Mouse (Mus musculus): ENCODE measurements around the gene Arid4a.
"Not testable (repeated sequence)": the region's sequence is repeated elsewhere in the genome, so short reads cannot be mapped to it uniquely, and the experiment has no call there.

Arid4a gene

GRCm38 (mm10) chr12:71016503-71017241 lies 882 bp downstream of the Arid4a start:
- peak; percentile 40 for DNase-seq

- no peak for DNase-seq
Measured at GRCm38 (mm10) chr12:71017242-71017571, 1.4 kb downstream of the Arid4a start.

- DNase-seq, result no peak
Measured at GRCm38 (mm10) chr12:71017827-71018226, 2.0 kb downstream of the Arid4a start.

- DNase-seq, result no peak
Measured at GRCm38 (mm10) chr12:71019211-71019610, 3.4 kb downstream of the Arid4a start.

- no peak for DNase-seq
Measured at GRCm38 (mm10) chr12:71024411-71024810, 8.6 kb downstream of the Arid4a start.

- not testable (repeated sequence) for DNase-seq
Measured at GRCm38 (mm10) chr12:71028265-71028664, 12.5 kb downstream of the Arid4a start.

GRCm38 (mm10) chr12:71030260-71030659 lies 14.5 kb downstream of the Arid4a start:
- no peak for DNase-seq

- no peak for DNase-seq
Measured at GRCm38 (mm10) chr12:71030722-71031121, 14.9 kb downstream of the Arid4a start.

GRCm38 (mm10) chr12:71035826-71036225 lies 20.0 kb downstream of the Arid4a start:
- no peak for DNase-seq

- no peak for DNase-seq
Measured at GRCm38 (mm10) chr12:71036729-71037404, 21.1 kb downstream of the Arid4a start.

- no peak for DNase-seq
Measured at GRCm38 (mm10) chr12:71040462-71040861, 24.7 kb downstream of the Arid4a start.

GRCm38 (mm10) chr12:71042451-71042850 lies 26.7 kb downstream of the Arid4a start:
- DNase-seq, result no peak

GRCm38 (mm10) chr12:71043571-71043970 lies 27.8 kb downstream of the Arid4a start:
- no peak for DNase-seq

- no peak for DNase-seq
Measured at GRCm38 (mm10) chr12:71044488-71044887, 28.7 kb downstream of the Arid4a start.

GRCm38 (mm10) chr12:71046501-71046900 lies 30.7 kb downstream of the Arid4a start:
- no peak for DNase-seq

- DNase-seq, result peak; percentile 16
Measured at GRCm38 (mm10) chr12:71047473-71048078, 31.8 kb downstream of the Arid4a start.

- DNase-seq, result peak; percentile 94
Measured at GRCm38 (mm10) chr12:71048117-71048516, 32.3 kb downstream of the Arid4a start.

- DNase-seq, result no peak
Measured at GRCm38 (mm10) chr12:71048561-71048960, 32.8 kb downstream of the Arid4a start.

GRCm38 (mm10) chr12:71049596-71050265 lies 33.9 kb downstream of the Arid4a start:
- DNase-seq, result no peak

GRCm38 (mm10) chr12:71051079-71051478 lies 35.3 kb downstream of the Arid4a start:
- peak; percentile 31 for DNase-seq

- no peak for DNase-seq
Measured at GRCm38 (mm10) chr12:71052341-71052995, 36.7 kb downstream of the Arid4a start.

GRCm38 (mm10) chr12:71053031-71053430 lies 37.2 kb downstream of the Arid4a start:
- DNase-seq, result no peak

- no peak for DNase-seq
Measured at GRCm38 (mm10) chr12:71053486-71053885, 37.7 kb downstream of the Arid4a start.

Measured in cerebellum, adult 11 months (tissue).